Mouse (Mus musculus) frontal cortex, postnatal 25 days (tissue): ENCODE measurements at regions not wholly inside any gene's neighbourhood (a gene's known extent, or its start where the extent isn't known, plus 50 kb on each side); places are given as distances from the start of the nearest gene placed in this dataset.

ENCODE experiments used
- DNase-seq, 2 experiments: peaks; one replicate each; pipeline ENCODE4 v3.0.0; 2022; ENCODE audit warnings: low spot score in 2 of 2

GRCm38 (mm10) chr8:17596559-17596958, 1381.5 kb downstream of the Defb40 start:
- no peak for DNase-seq

- DNase-seq = no peak
These were observed 1383.4 kb downstream of the Defb40 start for GRCm38 (mm10) chr8:17594607-17595006.

- DNase-seq = no peak
These were observed 1387.9 kb downstream of the Defb40 start for GRCm38 (mm10) chr8:17590135-17590534.

GRCm38 (mm10) chr8:17588189-17588588, 1389.9 kb downstream of the Defb40 start:
- no peak for DNase-seq

- no peak for DNase-seq
These were observed 1390.7 kb downstream of the Defb40 start for GRCm38 (mm10) chr8:17587261-17587861.
